Mouse (Mus musculus) right cerebral cortex, postnatal 14 days (tissue): ENCODE measurements at regions not wholly inside any gene's neighbourhood (a gene's known extent, or its start where the extent isn't known, plus 50 kb on each side); places are given as distances from the start of the nearest gene placed in this dataset.

Experiments used
- DNase-seq: peaks from one replicate; pipeline ENCODE4 v3.0.0; 2022

DNA sequence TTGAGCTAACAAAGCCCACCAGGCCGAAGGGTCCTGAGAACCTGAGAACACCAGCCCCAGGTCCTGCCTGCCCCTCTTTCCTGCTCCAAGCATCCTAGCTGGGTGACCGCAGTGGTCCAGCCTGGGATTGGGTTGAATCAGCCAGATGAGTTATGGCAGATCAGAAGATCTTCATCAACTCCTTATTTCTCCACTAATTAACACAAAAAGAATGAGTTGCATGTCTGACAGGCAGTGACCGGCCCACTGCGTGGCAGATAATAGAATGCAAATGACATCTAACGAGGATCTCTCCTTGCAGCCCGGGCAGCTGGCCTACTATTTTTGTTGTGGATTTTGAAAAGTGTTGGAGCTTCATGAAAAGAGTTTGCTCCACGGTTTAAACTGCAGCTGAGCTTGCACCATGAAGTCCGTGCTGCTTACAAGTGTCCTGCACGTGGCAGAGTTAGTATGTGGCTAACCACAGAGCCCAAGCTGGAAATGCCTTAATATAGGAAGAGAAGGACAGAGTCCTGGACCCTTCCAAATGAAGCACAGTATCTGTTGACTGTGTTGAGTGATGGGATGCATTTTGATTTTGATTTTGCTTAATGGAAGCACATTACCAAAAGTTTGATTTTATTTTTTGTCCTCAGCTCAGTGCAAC is 158.9 kb downstream of the Rab11fip2 start:
- DNase-seq = no peak

DNA sequence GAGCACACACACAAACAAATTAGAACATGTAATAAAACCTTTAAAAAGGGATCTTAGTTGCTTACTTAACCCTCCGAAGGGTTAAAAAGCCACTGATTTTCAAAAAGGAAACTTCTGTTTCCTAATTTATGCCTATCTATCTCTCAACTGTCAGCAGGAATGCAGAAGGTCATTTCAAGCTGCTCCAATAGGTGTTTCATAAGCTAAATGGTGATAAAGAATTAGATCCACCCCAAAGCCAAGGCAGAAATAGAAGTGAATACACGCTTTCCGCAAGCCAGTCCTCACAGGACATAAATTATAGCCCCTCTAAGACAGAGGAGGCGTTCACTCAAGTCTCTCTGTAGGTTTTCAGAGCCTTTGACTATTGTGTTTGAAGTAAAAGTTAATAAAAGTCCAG is 112.2 kb downstream of the Rab11fip2 start:
- DNase-seq = no peak

- DNase-seq = no peak
Measured at GRCm38 (mm10) chr19:59837138-59837537, 106.3 kb downstream of the Rab11fip2 start.

DNA sequence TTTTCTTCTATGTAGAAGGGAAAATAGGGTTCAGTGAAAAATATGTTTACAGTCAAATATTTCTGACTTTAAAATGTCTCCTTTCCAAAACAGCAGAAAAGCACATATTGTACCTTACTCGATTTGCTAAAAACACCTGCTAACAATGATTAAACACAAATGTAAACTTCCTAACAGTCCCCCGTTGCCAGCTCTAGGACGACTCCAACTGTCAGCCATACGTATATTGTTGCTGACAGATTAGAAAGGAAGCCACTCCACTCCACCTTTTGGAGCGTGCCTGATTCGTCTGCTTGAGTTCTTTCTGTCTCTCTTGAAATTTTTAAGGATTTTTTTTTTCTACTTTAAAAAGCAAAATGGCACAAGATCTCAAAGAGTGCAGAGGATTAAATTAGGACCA is 105.8 kb downstream of the Rab11fip2 start:
- DNase-seq = no peak

DNA sequence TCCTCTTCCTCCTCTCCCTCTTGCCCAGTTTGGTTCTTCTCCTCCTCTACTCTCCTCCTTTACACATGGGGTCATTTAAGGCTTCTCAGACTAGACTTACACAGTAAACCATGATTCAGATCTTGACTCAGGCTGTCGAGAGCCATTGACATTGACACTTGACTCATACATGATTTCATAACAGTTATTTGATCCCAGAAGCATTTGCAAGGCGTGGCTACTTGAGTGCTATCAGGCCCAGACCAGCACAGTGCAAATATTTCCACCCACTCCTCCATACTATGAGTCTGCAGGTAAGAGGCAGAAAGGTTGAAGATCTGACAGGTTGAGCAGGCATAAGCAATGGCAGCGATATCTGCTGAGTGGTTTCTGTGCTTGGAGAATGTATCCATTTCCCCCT is 99.2 kb downstream of the Rab11fip2 start:
- no peak for DNase-seq

DNA sequence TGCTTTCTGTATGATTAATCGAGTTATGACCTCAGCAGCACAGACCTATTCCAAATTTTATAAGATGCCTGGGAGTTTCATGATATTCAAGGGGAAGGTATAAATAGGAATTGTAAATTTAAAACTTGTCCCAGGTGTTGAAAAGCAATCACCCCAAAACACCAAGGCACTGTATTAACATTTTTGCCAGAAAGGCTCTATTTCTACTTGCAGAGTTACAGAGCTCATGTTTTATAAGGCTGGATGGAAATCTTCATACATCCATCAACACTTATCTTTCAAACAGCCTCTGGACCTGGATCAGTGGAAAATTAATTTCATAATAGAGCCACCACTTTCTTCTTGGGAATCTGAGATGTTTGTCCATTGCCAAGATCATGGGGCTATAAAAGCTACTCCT is 96.6 kb downstream of the Rab11fip2 start:
- no peak for DNase-seq

DNA sequence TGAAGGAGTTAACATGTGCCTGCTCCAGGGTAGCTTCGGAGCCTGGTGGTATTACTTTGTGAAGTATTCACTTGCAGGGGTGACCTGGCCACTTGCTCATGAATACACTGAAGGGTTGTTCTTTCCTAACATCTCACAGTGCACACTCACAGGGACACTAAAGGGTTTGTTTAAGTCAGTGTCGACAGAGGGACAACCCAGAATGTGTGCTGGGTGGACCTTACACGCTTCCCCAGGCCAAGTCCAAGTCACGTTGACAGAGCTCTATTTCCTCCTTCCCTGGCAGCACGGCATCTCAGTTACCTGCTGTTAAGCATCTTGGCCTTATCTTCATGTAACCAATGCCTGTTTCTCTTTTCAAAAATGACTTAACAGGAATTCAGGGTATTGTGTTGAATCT is 92.8 kb downstream of the Rab11fip2 start:
- no peak for DNase-seq

GRCm38 (mm10) chr19:59852011-59852738 is 91.3 kb downstream of the Rab11fip2 start:
- DNase-seq = no peak
